Comparison of ENCODE assay signal across 23 mouse cellular contexts in the genomic region with DNA sequence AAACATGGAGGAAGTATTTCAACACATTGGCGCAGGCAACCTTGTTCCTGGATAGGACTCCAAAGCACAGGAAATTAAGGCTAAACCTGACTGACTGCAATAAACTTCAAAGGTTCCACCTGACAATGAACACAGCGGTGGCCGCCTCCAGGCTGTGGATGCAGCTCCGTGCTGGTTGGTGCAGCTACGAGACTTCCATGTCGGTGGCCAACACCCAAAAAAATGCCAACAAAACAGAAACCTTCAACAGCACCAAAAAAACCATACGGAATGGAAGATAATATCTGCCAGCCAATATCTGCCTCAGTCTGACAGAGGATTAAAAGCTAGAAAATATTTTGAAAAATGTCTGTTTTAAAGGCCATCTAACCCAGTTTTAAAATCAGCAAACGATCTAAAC. TPM values are rescaled to one million over a fixed set of nuclear protein-coding genes. Genes with fewer than 3 reads are reported as not detected.
"Had no signal": no experiment of that assay in that cellular context is flagged by ENCODE, and none has a peak within 500 bp of the region (broad histone marks: within the 10 kb centered on the region; RNA-seq: fewer than 3 reads in every experiment).

No protein-coding gene starts in this region.

- H3K4me2 ChIP-seq: kidney, embryonic 15.5 days; limb, embryonic 13.5 days; liver, embryonic 11.5 days; liver, embryonic 15.5 days; midbrain, embryonic 12.5 days; neural tube, embryonic 15.5 days had no signal

- ATAC-seq: inflammation-experienced regulatory T-cells, adult 6 months; lung, postnatal 0 days had no signal

- H3K9ac ChIP-seq: kidney, embryonic 15.5 days; limb, embryonic 13.5 days; liver, embryonic 15.5 days; midbrain, embryonic 12.5 days; neural tube, embryonic 15.5 days had no signal

- H3K27ac ChIP-seq: kidney, embryonic 15.5 days; limb, embryonic 13.5 days; liver, embryonic 15.5 days; midbrain, embryonic 12.5 days; neural tube, embryonic 15.5 days had no signal

- DNase-seq: kidney, adult 2 months; kidney, postnatal 14 days; layer of hippocampus, postnatal 36 days; lung, adult 2 months; lung, postnatal 4 days; right cerebral cortex, adult 18-20 months; spleen, adult 18-20 months; thymus, adult 18-20 months; thymus, postnatal 36 days had no signal

- H3K4me1 ChIP-seq: liver, embryonic 15.5 days; midbrain, embryonic 12.5 days had no signal

- H3K36me3 ChIP-seq: kidney, embryonic 15.5 days; limb, embryonic 13.5 days; liver, embryonic 15.5 days; midbrain, embryonic 12.5 days; neural tube, embryonic 15.5 days had no signal

- H3K4me3 ChIP-seq: kidney, embryonic 15.5 days; limb, embryonic 13.5 days; liver, embryonic 15.5 days; midbrain, embryonic 12.5 days; myocyte; neural tube, embryonic 15.5 days had no signal

- H3K9me3 ChIP-seq: kidney, embryonic 15.5 days; limb, embryonic 13.5 days; liver, embryonic 15.5 days; midbrain, embryonic 12.5 days; neural tube, embryonic 15.5 days had no signal

- H3K27me3 ChIP-seq: kidney, embryonic 15.5 days; limb, embryonic 13.5 days; midbrain, embryonic 12.5 days; neural tube, embryonic 15.5 days had no signal

RNA-seq across cellular contexts. Expression of gene Nr2e3, which starts 21.9 kb away (rescaled TPM):
- total RNA-seq: layer of hippocampus, postnatal 36 days; left cerebral cortex, adult 8-10 months; left cerebral cortex, postnatal 25 days; megakaryocyte, adult 5-6 weeks had no signal
- polyA plus RNA-seq: inflammation-experienced regulatory T-cells, adult 6 months; kidney, embryonic 15.5 days; liver, embryonic 15.5 days; lung, adult 2 months; lung, postnatal 0 days; midbrain, embryonic 12.5 days; myocyte; neural tube, embryonic 11.5 days; neural tube, embryonic 15.5 days; stomach, embryonic 14.5 days had no signal
